Mouse (Mus musculus) ZHBTc4 (cell line): ENCODE measurements around the gene Cadm4.

Experiments
- DNase-seq: peaks from one replicate; pipeline ENCODE4 v3.0.0-alpha.2; 2011; ENCODE audit warnings: low read depth, low spot score

The Cadm4 gene

DNA sequence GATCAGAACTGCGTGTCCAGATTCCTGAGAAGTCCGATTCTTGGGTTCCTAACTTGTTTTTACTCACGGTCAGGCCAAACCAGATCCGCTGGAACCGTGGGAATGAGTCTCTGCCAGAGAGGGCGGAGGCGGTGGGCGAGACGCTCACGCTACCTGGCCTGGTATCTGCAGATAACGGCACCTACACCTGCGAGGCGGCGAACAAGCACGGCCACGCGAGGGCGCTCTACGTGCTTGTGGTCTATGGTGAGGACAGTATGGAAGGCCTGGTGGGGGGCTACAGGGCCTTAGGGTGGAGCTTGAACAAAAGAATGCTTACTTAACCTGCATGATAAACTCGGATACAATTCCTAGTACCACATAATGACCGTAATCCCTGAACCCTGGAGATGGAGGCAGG lies 19.7 kb downstream of the Cadm4 start:
- peak; percentile 77 for DNase-seq

DNA sequence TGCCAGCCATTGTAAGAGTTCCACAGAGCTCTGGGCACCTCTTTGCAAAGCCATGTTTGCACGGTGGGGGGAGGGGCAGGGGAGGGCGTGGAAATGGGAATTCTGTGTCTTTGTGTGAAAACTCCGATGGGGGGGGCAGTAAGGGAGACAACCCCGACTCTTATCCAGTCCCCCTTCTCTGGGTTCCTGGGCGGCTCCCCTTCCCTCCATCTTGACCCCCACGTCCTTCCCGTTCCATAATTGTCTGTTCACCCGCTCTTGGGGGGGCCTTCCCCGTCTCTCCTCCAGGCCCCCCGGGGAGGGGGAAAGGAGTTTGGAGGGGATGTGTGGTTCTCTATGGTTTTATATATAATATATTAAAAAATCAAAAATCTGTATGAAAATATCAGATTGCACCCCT lies 22.2 kb downstream of the Cadm4 start:
- no peak for DNase-seq

- DNase-seq: peak; percentile 78
Observed at GRCm38 (mm10) chr7:24504868-24505267, 23.0 kb downstream of the Cadm4 start.

- DNase-seq: peak; percentile 75
Observed at GRCm38 (mm10) chr7:24505447-24506064, 23.7 kb downstream of the Cadm4 start.

DNA sequence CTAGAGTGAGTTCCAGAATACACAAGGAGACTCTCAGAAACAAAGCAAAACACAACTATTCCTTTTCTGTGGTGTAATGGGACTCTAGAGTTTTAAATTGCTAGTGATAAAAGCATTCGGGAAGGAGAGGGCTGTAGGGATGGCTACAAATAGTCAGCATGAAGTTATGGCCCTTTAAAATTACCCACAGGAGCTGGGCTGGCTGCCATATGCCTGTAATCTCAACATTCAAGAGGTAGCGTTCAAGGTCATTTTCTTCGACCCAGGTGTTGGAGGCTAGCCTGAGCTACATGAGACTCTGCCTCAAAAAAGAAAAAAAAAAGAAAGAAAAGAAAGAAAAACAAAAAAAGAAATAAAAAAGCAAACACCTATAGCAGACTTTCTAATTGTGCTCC lies 24.2 kb downstream of the Cadm4 start:
- DNase-seq: no peak

DNA sequence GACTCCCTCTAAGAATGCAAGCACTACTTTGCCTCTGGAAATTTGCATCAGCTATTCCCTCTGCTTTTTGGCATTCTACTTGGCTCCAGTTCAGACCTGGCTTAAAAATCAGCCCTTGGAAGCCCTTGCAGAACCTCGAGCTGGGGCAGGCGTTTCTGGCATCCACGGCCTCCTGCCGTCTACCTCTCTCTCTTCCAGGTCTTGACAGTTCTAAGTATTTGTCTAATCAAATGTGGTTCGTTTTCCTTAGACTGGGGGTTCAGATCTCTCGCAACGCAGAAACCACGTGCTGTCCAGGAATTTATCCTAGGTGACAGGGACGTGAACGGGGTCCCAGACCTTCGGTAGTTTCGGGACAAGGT lies 24.6 kb downstream of the Cadm4 start:
- no peak for DNase-seq

GRCm38 (mm10) chr7:24506838-24507725 lies 25.3 kb downstream of the Cadm4 start, which contains the start of gene Zfp428:
Gene Zfp428, plus strand, starts transcription at chr7:24507006.
- peak; percentile 95 for DNase-seq

GRCm38 (mm10) chr7:24507726-24508114 lies 25.9 kb downstream of the Cadm4 start:
- no peak for DNase-seq

GRCm38 (mm10) chr7:24512355-24512754 lies 30.5 kb downstream of the Cadm4 start, which contains the start of gene AC161166.1:
Gene AC161166.1, minus strand, starts transcription at chr7:24512455.
- no peak for DNase-seq

DNA sequence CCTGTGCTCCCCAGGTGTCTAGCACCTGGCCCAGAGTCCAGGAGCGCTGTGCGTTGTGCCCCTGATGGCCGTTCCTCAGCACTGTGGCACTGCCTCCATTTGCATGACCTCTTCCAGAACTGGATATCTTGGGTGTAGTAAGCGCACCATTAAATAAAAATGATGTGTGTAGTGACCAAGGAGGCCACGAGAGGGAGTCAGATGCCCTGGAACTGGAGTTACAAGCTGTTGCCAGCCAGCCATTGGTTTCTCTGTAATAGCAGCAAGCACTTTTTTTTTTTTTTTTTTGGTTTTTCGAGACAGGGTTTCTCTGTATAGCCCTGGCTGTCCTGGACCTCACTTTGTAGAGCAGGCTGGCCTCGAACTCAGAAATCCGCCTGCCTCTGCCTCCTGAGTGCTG lies 34.5 kb downstream of the Cadm4 start:
- peak; percentile 90 for DNase-seq

- DNase-seq: peak; percentile 97
Observed at GRCm38 (mm10) chr7:24517077-24517476, 35.3 kb downstream of the Cadm4 start.

- peak; percentile 56 for DNase-seq
Observed at GRCm38 (mm10) chr7:24517654-24518053, 35.8 kb downstream of the Cadm4 start.

- DNase-seq: peak; percentile 67
Observed at GRCm38 (mm10) chr7:24519130-24519529, 37.3 kb downstream of the Cadm4 start.

- DNase-seq: peak; percentile 71
Observed at GRCm38 (mm10) chr7:24520054-24520453, 38.2 kb downstream of the Cadm4 start.

GRCm38 (mm10) chr7:24522805-24523204 lies 41.0 kb downstream of the Cadm4 start:
- DNase-seq: no peak

GRCm38 (mm10) chr7:24523723-24524122 lies 41.9 kb downstream of the Cadm4 start:
- no peak for DNase-seq

GRCm38 (mm10) chr7:24524978-24525377 lies 43.2 kb downstream of the Cadm4 start:
- DNase-seq: peak; percentile 83

DNA sequence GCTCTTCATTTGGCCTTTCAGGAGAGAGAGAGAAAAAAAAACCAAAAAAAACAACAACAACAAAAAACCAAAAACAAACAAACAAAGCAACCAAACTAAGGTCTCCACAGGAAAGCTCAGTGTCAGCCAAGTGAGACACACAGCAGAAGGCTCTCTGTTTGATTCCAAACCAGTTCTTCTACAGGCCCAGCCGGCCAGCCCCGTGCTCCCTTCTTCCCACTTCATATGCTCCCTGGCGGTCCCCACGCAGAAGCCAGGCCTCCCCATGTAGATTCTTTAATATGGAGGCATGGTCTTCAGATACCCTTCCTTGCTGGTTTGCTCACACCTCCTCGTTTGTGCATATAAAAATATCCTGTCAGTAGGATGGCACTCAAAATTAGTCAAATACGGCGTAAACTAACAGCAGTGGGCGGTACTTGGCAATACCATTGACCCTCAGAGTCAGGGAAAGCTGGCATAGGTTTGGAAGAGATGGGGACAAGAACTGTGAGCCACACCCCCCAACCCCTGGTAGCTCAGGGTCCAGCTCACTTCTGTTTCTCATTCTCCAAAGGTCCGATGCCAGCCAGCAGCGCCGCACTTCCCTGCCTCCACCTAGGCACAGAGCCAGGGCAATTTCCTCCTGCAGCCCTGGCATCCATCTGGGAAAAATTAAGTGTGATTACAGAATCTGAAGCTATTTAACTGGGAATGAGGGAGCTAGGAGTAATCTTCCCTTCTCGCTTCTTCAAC lies 44.0 kb downstream of the Cadm4 start:
- DNase-seq: no peak

DNA sequence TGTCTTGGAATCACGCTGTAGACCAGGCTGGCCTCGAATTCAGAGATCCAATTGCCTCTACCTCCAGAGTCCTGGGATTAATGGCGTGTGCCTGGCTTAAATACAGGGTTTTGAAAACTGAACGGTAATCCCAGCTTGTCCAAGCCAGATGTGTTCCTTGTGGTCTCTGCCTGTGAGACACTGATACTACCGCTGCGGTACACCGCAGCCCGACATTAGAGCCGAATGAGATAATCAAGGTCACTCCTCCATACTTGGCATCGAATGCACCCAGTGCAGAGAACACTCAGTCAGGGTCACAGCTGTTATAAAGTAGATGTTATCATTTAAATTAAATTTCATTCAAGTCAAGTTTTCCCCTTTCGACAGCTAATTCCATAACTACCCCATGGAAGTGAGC lies 47.0 kb downstream of the Cadm4 start:
- no peak for DNase-seq

DNA sequence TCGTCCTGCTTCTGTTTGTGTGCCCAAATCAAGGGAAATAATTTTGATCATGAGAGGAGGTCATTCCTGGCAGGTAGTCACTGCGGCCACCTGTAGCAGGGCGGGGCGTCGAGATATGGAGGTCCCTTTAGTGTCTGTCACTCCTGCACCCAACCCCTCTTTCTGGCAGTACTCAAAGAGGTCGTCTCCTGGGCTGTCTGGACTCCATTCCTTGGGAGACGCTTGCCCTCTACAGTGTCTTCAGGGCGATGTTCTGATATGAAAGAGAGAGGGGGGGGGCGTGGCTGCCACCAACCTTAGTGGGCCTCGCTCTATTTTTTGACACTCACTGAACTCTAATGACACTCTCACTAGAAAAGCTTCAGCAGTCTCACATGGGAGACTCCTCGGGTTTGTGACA lies 47.8 kb downstream of the Cadm4 start:
- no peak for DNase-seq

GRCm38 (mm10) chr7:24530062-24530931 lies 48.5 kb downstream of the Cadm4 start, which contains the start of gene Irgq:
Gene Irgq, plus strand, starts transcription at chr7:24530689.
- DNase-seq: peak; percentile 99
